Mouse (Mus musculus) heart, embryonic 11.5 days (tissue): ENCODE results near the gene Hmgb1. TPM values are rescaled to one million over a fixed set of nuclear protein-coding genes. Genes with fewer than 3 reads are reported as not detected.

Source experiments
- ATAC-seq: fragments of 200-750 bp; cut with Nextera tagmentation; replicated peaks from 2 replicates; pipeline ENCODE4 v1.8.0; 2017; ENCODE audit warnings: moderate library complexity; ENCODE audit not compliant: insufficient number of reproducible peaks, low FRiP score, low TSS enrichment
- H3K27ac ChIP-seq: fragments of 300-500 bp; sonication (generic); 2 replicates; pipeline ENCODE4 v1.5.1; 2014; ENCODE audit warnings: mild to moderate bottlenecking, low read depth, low read length
- H3K27me3 ChIP-seq: fragments of 300-500 bp; sonication (generic); 2 replicates; pipeline ENCODE4 v1.6.1; 2014; ENCODE audit warnings: mild to moderate bottlenecking, low read length, mixed read lengths; ENCODE audit not compliant: control insufficient read depth, insufficient read depth
- H3K36me3 ChIP-seq: fragments of 300-500 bp; sonication (generic); 2 replicates; pipeline ENCODE4 v1.6.1; 2014; ENCODE audit warnings: mild to moderate bottlenecking, low read length, moderate library complexity, mixed read lengths; ENCODE audit not compliant: control insufficient read depth, insufficient read depth
- H3K4me1 ChIP-seq: fragments of 300-500 bp; sonication (generic); 2 replicates; pipeline ENCODE4 v1.6.1; 2014; ENCODE audit warnings: low read length; ENCODE audit not compliant: control insufficient read depth, insufficient read depth
- H3K4me2 ChIP-seq: fragments of 300-500 bp; sonication (generic); 2 replicates; pipeline ENCODE4 v1.6.1; 2014; ENCODE audit warnings: mild to moderate bottlenecking, moderate library complexity
- H3K4me3 ChIP-seq: fragments of 300-500 bp; sonication (generic); 2 replicates; pipeline ENCODE4 v1.5.1; 2014; ENCODE audit warnings: low read depth, low read length
- H3K9ac ChIP-seq: fragments of 300-500 bp; sonication (generic); 2 replicates; pipeline ENCODE4 v1.6.1; 2014; ENCODE audit warnings: mild to moderate bottlenecking, low read depth, low read length, moderate library complexity
- H3K9me3 ChIP-seq: fragments of 300-500 bp; sonication (generic); replicated peaks from 2 replicates; pipeline ENCODE4 v1.6.1; 2016; ENCODE audit warnings: low read length; ENCODE audit not compliant: control insufficient read depth
- WGBS: fragments of 180-500 bp; shearing (Covaris S2); extraction: QIAGEN DNeasy Blood & Tissue Kit; methylation state at CpG from one replicate; pipeline ENCODE4 v1.1.7; 2014; ENCODE audit not compliant: insufficient replicate concordance; 5-methylcytosine and 5-hydroxymethylcytosine counted together
- polyA plus RNA-seq: library from polyadenylated mRNA; unstranded; fragments of >200 nt; fragmentation: Nextera tagmentation; extraction: Ambion mirVana; gene quantifications from 2 replicates; pipeline ENCODE4 v1.2.1, GENCODE M21; 2014

The Hmgb1 gene
- polyA plus RNA-seq, 1 experiment from 2014 or later, result 1,031 TPM

- Histone ChIP-seq H3K27ac (no peak overlapping the region), H3K36me3 (no peaks in the 10 kb centered on the region), H3K4me1 (peaks cover 9% of the 10 kb centered on the region; the same call in 1 of the 2 replicates), H3K9me3 (no peaks in the 10 kb centered on the region), H3K4me3 (no peak overlapping the region), H3K9ac (no peak overlapping the region), H3K27me3 (no peaks in the 10 kb centered on the region; the same call in 1 of the 2 replicates), H3K4me2 (no peak overlapping the region)
- 75% methylated on average over 3 of the region's 3 CpGs for WGBS
- ATAC-seq, result no peak
Measured at GRCm38 (mm10) chr5:149017666-149018415, 166.4 kb downstream of the Hmgb1 start.

GRCm38 (mm10) chr5:149017181-149017580 is 167.1 kb downstream of the Hmgb1 start:
- no peaks in the 10 kb centered on the region for H3K36me3 ChIP-seq
- ATAC-seq, result no peak
- peaks cover 9% of the 10 kb centered on the region; the same call in 1 of the 2 replicates for H3K4me1 ChIP-seq
- 0 out of 2 replicates have a peak, but pooled peaks cover 2% of the 10 kb centered on the region for H3K9me3 ChIP-seq
- 90% methylated on average over 3 of the region's 3 CpGs for WGBS
- H3K27ac ChIP-seq, result no peak overlapping the region
- H3K9ac ChIP-seq, result no peak overlapping the region
- no peak overlapping the region for H3K4me3 ChIP-seq
- H3K27me3 ChIP-seq, result no peaks in the 10 kb centered on the region
- H3K4me2 ChIP-seq, result no peak overlapping the region

- no peak overlapping the region for H3K4me3 ChIP-seq
- H3K4me2 ChIP-seq, result peak overlapping the region; percentile 81
- H3K27ac ChIP-seq, result no peak overlapping the region
- H3K36me3 ChIP-seq, result no peaks in the 10 kb centered on the region
- no peaks in the 10 kb centered on the region for H3K27me3 ChIP-seq
- ATAC-seq, result no peak
- WGBS, result 71% methylated on average over 5 of the region's 5 CpGs
- H3K4me1 ChIP-seq, result peaks cover 9% of the 10 kb centered on the region; the same call in 1 of the 2 replicates
- H3K9me3 ChIP-seq, result 0 out of 2 replicates have a peak, but pooled peaks cover 2% of the 10 kb centered on the region
- H3K9ac ChIP-seq, result no peak overlapping the region
Measured at GRCm38 (mm10) chr5:149016261-149016660, 168.0 kb downstream of the Hmgb1 start.

GRCm38 (mm10) chr5:149015335-149016201 is 168.7 kb downstream of the Hmgb1 start:
- H3K9ac ChIP-seq, result peak overlapping the region; percentile 77
- H3K27me3 ChIP-seq, result no peaks in the 10 kb centered on the region
- H3K4me1 ChIP-seq, result peaks cover 9% of the 10 kb centered on the region; the same call in 1 of the 2 replicates
- no peaks in the 10 kb centered on the region for H3K36me3 ChIP-seq
- H3K27ac ChIP-seq, result no peak overlapping the region
- 0 out of 2 replicates have a peak, but pooled peaks cover 2% of the 10 kb centered on the region for H3K9me3 ChIP-seq
- WGBS, result under 1% methylated on average over 36 of the region's 37 CpGs
- H3K4me2 ChIP-seq, result peak overlapping the region; percentile 81
- peak overlapping the region; percentile 53 for H3K4me3 ChIP-seq
- ATAC-seq, result peak; percentile 53

GRCm38 (mm10) chr5:149014600-149015268 is 169.6 kb downstream of the Hmgb1 start:
- Histone ChIP-seq H3K9ac (peak overlapping the region; percentile 77), H3K4me1 (peaks cover 5% of the 10 kb centered on the region; the same call in 1 of the 2 replicates), H3K4me2 (peak overlapping the region; percentile 81), H3K27ac (no peak overlapping the region), H3K9me3 (0 out of 2 replicates have a peak, but pooled peaks cover 2% of the 10 kb centered on the region), H3K27me3 (no peaks in the 10 kb centered on the region), H3K4me3 (peak overlapping the region; percentile 53), H3K36me3 (no peaks in the 10 kb centered on the region)
- WGBS, result 15% methylated on average over 17 of the region's 17 CpGs
- ATAC-seq, result no peak

GRCm38 (mm10) chr5:149013817-149014508 is 170.3 kb downstream of the Hmgb1 start:
- Histone ChIP-seq H3K4me2 (peak overlapping the region; percentile 81; the same call in 1 of the 2 replicates), H3K9me3 (0 out of 2 replicates have a peak, but pooled peaks cover 2% of the 10 kb centered on the region), H3K4me1 (peaks cover 5% of the 10 kb centered on the region; the same call in 1 of the 2 replicates), H3K9ac (no peak overlapping the region), H3K27ac (no peak overlapping the region), H3K36me3 (no peaks in the 10 kb centered on the region), H3K4me3 (no peak overlapping the region), H3K27me3 (no peaks in the 10 kb centered on the region)
- 78% methylated on average over 7 of the region's 7 CpGs for WGBS
- no peak for ATAC-seq

- Histone ChIP-seq H3K9ac (no peak overlapping the region), H3K9me3 (0 out of 2 replicates have a peak, but pooled peaks cover 2% of the 10 kb centered on the region), H3K36me3 (no peaks in the 10 kb centered on the region), H3K27me3 (no peaks in the 10 kb centered on the region), H3K4me3 (no peak overlapping the region), H3K27ac (no peak overlapping the region), H3K4me1 (peaks cover 11% of the 10 kb centered on the region), H3K4me2 (no peak overlapping the region)
- 49% methylated on average over 3 of the region's 3 CpGs for WGBS
- ATAC-seq, result no peak
Measured at GRCm38 (mm10) chr5:149009111-149009510, 175.2 kb downstream of the Hmgb1 start.
